Mouse (Mus musculus) lung, postnatal 36 days (tissue): ENCODE results near the gene Camsap1.
A peak's percentile ranks its signal among the peaks of the same experiment; 100 is the strongest.

Experiments used
- DNase-seq: peaks from one replicate; pipeline ENCODE4 v3.0.0; 2022; ENCODE audit warnings: mixed read lengths

The Camsap1 gene

GRCm38 (mm10) chr2:25977587-25978239, 5.4 kb downstream of the Camsap1 start:
- peak; percentile 41 for DNase-seq

GRCm38 (mm10) chr2:25975141-25975770, 7.8 kb downstream of the Camsap1 start:
- no peak for DNase-seq

GRCm38 (mm10) chr2:25970426-25970825, 12.7 kb downstream of the Camsap1 start:
- DNase-seq = peak; percentile 10

GRCm38 (mm10) chr2:25969319-25969718, 13.8 kb downstream of the Camsap1 start:
- DNase-seq = peak; percentile 80

GRCm38 (mm10) chr2:25949291-25949690, 33.8 kb downstream of the Camsap1 start:
- no peak for DNase-seq

- peak; percentile 37 for DNase-seq
These were observed 35.1 kb downstream of the Camsap1 start for GRCm38 (mm10) chr2:25947950-25948349.

GRCm38 (mm10) chr2:25943822-25944221, 39.3 kb downstream of the Camsap1 start:
- DNase-seq = no peak

GRCm38 (mm10) chr2:25940503-25940902, 42.6 kb downstream of the Camsap1 start:
- DNase-seq = no peak

- DNase-seq = peak; percentile 57
These were observed 51.7 kb downstream of the Camsap1 start for GRCm38 (mm10) chr2:25931249-25931859.

- no peak for DNase-seq
These were observed 55.3 kb downstream of the Camsap1 start for GRCm38 (mm10) chr2:25927821-25928220.

- DNase-seq = no peak
These were observed 58.1 kb downstream of the Camsap1 start for GRCm38 (mm10) chr2:25924934-25925333.

GRCm38 (mm10) chr2:25923799-25924198, 59.3 kb downstream of the Camsap1 start:
- peak; percentile 3 for DNase-seq

GRCm38 (mm10) chr2:25919972-25920371, 63.1 kb downstream of the Camsap1 start:
- DNase-seq = no peak

- no peak for DNase-seq
These were observed 64.7 kb downstream of the Camsap1 start for GRCm38 (mm10) chr2:25918408-25918807.

GRCm38 (mm10) chr2:25914821-25915220, 68.3 kb downstream of the Camsap1 start:
- DNase-seq = no peak

GRCm38 (mm10) chr2:25914201-25914600, 68.9 kb downstream of the Camsap1 start:
- no peak for DNase-seq

GRCm38 (mm10) chr2:25913247-25913646, 69.8 kb downstream of the Camsap1 start:
- peak; percentile 11 for DNase-seq

- no peak for DNase-seq
These were observed 73.2 kb downstream of the Camsap1 start for GRCm38 (mm10) chr2:25909872-25910271.

GRCm38 (mm10) chr2:25898970-25899369, 84.1 kb downstream of the Camsap1 start:
- DNase-seq = no peak

GRCm38 (mm10) chr2:25892440-25892839, 90.6 kb downstream of the Camsap1 start:
- DNase-seq = no peak

GRCm38 (mm10) chr2:25888144-25888543, 94.9 kb downstream of the Camsap1 start:
- no peak for DNase-seq

- no peak for DNase-seq
These were observed 95.9 kb downstream of the Camsap1 start for GRCm38 (mm10) chr2:25887226-25887625.

- DNase-seq = no peak
These were observed 98.3 kb downstream of the Camsap1 start for GRCm38 (mm10) chr2:25884756-25885155.

GRCm38 (mm10) chr2:25882276-25882675, 100.8 kb downstream of the Camsap1 start:
- no peak for DNase-seq
